Mouse (Mus musculus) forebrain, embryonic 15.5 days (tissue): ENCODE results near the gene Sppl3. TPM values are rescaled to one million over a fixed set of nuclear protein-coding genes. Genes with fewer than 3 reads are reported as not detected.
"Not testable (repeated sequence)": the region's sequence is repeated elsewhere in the genome, so short reads cannot be mapped to it uniquely, and the experiment has no call there.

Source experiments
- ATAC-seq: fragments of 200-750 bp; cut with Nextera tagmentation; replicated peaks from 2 replicates; pipeline ENCODE4 v1.8.0; 2017; ENCODE audit warnings: mild to moderate bottlenecking, moderate TSS enrichment, moderate library complexity
- H3K27ac ChIP-seq: fragments of 300-500 bp; sonication (generic); replicated peaks from 2 replicates; pipeline ENCODE4 v1.5.1; 2015; ENCODE audit warnings: mild to moderate bottlenecking, inconsistent platforms
- H3K27me3 ChIP-seq: fragments of 300-500 bp; sonication (generic); 2 replicates; pipeline ENCODE4 v1.6.1; 2015; ENCODE audit warnings: inconsistent platforms
- H3K36me3 ChIP-seq: fragments of 300-500 bp; sonication (generic); 2 replicates; pipeline ENCODE4 v1.6.1; 2015; ENCODE audit warnings: mild to moderate bottlenecking, inconsistent platforms
- H3K4me1 ChIP-seq: fragments of 300-500 bp; sonication (generic); 2 replicates; pipeline ENCODE4 v1.6.1; 2015; ENCODE audit warnings: inconsistent platforms
- H3K4me2 ChIP-seq: fragments of 300-500 bp; sonication (generic); replicated peaks from 2 replicates; pipeline ENCODE4 v1.6.1; 2015; ENCODE audit warnings: mild to moderate bottlenecking, inconsistent platforms
- H3K4me3 ChIP-seq: fragments of 300-500 bp; sonication (generic); 2 replicates; pipeline ENCODE4 v1.5.1; 2015; ENCODE audit warnings: mild to moderate bottlenecking, inconsistent platforms
- H3K9ac ChIP-seq: fragments of 300-500 bp; sonication (generic); replicated peaks from 2 replicates; pipeline ENCODE4 v1.6.1; 2015; ENCODE audit warnings: mild to moderate bottlenecking, inconsistent platforms
- H3K9me3 ChIP-seq: fragments of 300-500 bp; sonication (generic); 2 replicates; pipeline ENCODE4 v1.6.1; 2016; ENCODE audit warnings: inconsistent platforms
- WGBS: fragments of 180-500 bp; shearing (Covaris S2); methylation state at CpG from one replicate; pipeline ENCODE4 v1.1.7; 2015; ENCODE audit warnings: mixed read lengths; 5-methylcytosine and 5-hydroxymethylcytosine counted together
- polyA plus RNA-seq: library from polyadenylated mRNA; unstranded; fragments of >200 nt; fragmentation: Nextera tagmentation; extraction: Ambion mirVana; gene quantifications from 2 replicates; pipeline ENCODE4 v1.2.1, GENCODE M21; 2015

Sppl3 gene
- polyA plus RNA-seq, 1 experiment from 2014 or later: 19.2 TPM

DNA sequence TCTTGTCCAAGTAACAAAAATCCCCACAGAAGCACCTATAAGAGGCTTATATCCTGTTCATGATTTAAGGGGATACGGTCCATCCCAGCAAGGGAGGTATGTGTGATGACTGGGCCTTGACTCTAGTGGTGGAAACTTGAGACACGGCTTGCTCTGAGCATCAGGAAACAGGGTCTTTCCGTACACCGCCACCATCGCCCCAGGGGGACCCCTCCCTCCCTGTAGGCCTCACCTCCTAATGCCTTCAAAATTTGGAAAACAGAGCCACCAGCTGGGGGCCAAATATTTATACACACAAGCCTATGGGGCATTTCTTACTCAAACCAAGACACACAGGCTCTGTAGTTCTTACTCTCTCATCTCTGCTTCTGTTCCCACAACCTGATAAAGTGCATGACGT is 80.8 kb downstream of the Sppl3 start:
- Histone ChIP-seq H3K9me3 (no peaks in the 10 kb centered on the region), H3K27me3 (no peaks in the 10 kb centered on the region), H3K4me1 (no peaks in the 10 kb centered on the region), H3K27ac (no peak overlapping the region), H3K36me3 (peaks cover 56% of the 10 kb centered on the region), H3K4me3 (no peak overlapping the region), H3K4me2 (no peak overlapping the region), H3K9ac (no peak overlapping the region)
- 90% methylated on average over 6 of the region's 6 CpGs for WGBS
- no peak for ATAC-seq

DNA sequence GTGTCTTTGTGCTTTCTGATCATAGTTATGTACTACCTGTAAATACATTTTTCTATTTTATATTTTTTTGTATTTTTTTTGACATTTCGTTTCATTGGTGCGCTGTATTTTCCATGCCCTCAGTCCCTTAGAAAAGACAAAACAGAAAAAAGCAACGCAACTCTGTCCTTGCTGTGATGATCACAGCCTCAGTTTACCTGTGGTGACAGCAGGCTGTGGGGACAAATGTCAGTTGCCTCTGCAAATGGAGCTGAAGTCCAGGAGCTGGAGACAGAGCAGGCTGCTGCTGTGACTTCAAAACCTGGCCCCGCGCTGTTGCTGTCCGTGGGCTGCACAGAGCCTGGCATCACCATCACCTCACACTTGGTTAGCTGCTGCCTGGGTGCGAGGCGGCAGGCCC is 87.3 kb downstream of the Sppl3 start, which contains the start of gene Gm10401:
Gene Gm10401 (minus strand): TSS at position 101 of the 400 bp plus-strand sequence.
- Histone ChIP-seq H3K4me3 (no peak within 1 kb of the TSS), H3K4me2 (no peak within 1 kb of the TSS), H3K27me3 (no peaks in the 10 kb centered on the region), H3K36me3 (peaks cover 57% of the 10 kb centered on the region), H3K9ac (no peak within 1 kb of the TSS), H3K9me3 (no peaks in the 10 kb centered on the region), H3K4me1 (no peaks in the 10 kb centered on the region), H3K27ac (no peak within 1 kb of the TSS)
- 96% methylated on average over 8 of the region's 8 CpGs for WGBS
- no peak for ATAC-seq

DNA sequence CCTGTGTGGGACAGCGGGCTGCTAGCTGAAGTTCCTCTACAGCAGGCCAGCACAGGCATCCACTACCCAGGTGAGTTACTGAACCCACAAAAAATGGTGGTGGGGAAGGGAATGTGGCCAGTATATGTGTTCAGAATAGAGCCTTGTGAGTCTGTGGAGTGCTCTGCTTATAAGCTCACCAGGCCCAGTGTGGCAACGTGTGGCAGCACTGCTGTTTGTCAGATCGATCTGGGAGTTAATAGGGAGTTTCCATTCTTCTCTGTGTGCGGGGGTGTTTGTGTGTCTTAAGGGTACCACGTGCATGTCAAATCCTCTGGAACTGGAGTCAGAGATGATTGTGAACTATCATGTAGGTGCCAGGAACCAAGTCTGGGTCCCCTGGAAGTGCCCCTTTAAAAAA is 88.6 kb downstream of the Sppl3 start:
- WGBS: 84% methylated on average over 5 of the region's 5 CpGs

DNA sequence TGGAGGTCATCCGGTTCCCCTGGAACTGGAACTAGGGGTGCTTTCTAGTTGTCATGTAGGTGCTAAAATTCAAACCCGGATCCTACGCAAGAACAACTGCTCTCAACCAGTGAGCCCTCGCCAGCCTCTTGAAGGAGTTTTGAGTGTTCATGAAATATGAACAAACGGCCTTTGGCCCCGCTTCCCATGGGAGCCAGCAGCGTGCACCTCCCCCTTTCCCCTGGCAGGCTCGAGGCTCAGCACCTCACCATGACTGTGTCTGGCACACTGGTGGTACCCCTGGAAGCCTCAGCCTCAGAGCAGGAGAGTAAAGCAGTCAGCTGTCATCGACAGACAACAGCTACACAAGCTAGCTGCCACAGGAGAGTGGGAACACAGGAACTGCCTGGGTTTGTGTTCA is 89.1 kb downstream of the Sppl3 start:
- H3K36me3 ChIP-seq: peaks cover 57% of the 10 kb centered on the region
- WGBS: 88% methylated on average over 9 of the region's 9 CpGs
- H3K9ac ChIP-seq: no peak overlapping the region
- H3K4me3 ChIP-seq: no peak overlapping the region
- no peak overlapping the region for H3K27ac ChIP-seq
- ATAC-seq: no peak
- H3K4me2 ChIP-seq: no peak overlapping the region
- no peaks in the 10 kb centered on the region for H3K9me3 ChIP-seq
- no peaks in the 10 kb centered on the region for H3K4me1 ChIP-seq
- H3K27me3 ChIP-seq: no peaks in the 10 kb centered on the region

More for the DNA sequence above, 88.6 kb downstream of the Sppl3 start:
- H3K4me1 ChIP-seq: no peaks in the 10 kb centered on the region
- no peak overlapping the region for H3K4me3 ChIP-seq
- no peak overlapping the region for H3K4me2 ChIP-seq
- ATAC-seq: no peak
- no peak overlapping the region for H3K9ac ChIP-seq
- no peaks in the 10 kb centered on the region for H3K27me3 ChIP-seq
- no peak overlapping the region for H3K27ac ChIP-seq
- H3K9me3 ChIP-seq: no peaks in the 10 kb centered on the region
- H3K36me3 ChIP-seq: peaks cover 60% of the 10 kb centered on the region

DNA sequence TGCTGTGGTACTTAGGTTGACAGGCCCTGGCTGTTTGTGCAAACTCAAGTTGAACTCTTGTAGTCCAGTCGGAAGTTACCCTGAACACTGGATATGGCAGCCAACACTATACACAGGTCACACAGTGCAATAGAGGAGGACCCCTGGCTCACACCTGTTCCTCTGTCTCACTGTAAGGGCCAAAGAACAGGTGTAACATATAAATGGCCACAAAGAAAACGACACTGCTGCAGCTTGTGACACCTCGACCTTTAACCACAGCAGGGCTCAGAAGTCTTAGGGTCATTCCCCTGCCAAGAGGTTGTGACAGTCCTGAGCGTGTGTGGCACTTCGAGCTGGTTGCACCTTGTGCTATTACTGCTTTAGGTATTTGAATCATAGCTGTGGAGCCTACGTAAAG is 89.5 kb downstream of the Sppl3 start:
- H3K9me3 ChIP-seq: no peaks in the 10 kb centered on the region
- WGBS: 87% methylated on average over 6 of the region's 6 CpGs
- no peak overlapping the region for H3K9ac ChIP-seq
- no peak overlapping the region for H3K4me3 ChIP-seq
- H3K4me2 ChIP-seq: no peak overlapping the region
- no peak overlapping the region for H3K27ac ChIP-seq
- no peaks in the 10 kb centered on the region for H3K27me3 ChIP-seq
- H3K4me1 ChIP-seq: no peaks in the 10 kb centered on the region
- ATAC-seq: no peak
- peaks cover 52% of the 10 kb centered on the region for H3K36me3 ChIP-seq

DNA sequence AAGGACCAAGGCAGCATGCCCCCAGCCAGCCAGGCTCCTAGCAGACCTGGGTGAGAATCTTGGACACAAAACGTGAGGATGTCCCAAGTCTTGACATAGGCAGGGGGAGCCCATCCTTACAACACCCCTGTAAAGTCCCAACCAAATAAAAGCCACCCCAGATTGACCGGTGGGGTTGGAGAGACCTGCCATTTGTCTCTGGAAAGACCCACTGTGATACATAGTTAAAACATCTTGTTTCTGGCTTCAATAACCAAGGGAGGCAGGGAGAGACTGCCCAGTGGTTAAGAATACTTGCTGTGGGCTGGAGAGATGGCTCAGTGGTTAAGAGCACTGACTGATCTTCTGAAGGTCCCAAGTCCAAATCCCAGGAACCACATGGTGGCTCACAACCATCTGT is 91.3 kb downstream of the Sppl3 start:
- Histone ChIP-seq H3K4me1 (no peaks in the 10 kb centered on the region), H3K9me3 (no peaks in the 10 kb centered on the region), H3K27ac (no peak overlapping the region), H3K4me2 (no peak overlapping the region), H3K36me3 (peaks cover 34% of the 10 kb centered on the region), H3K9ac (no peak overlapping the region), H3K27me3 (no peaks in the 10 kb centered on the region), H3K4me3 (no peak overlapping the region)
- ATAC-seq: no peak
- 91% methylated on average over 2 of the region's 2 CpGs for WGBS

DNA sequence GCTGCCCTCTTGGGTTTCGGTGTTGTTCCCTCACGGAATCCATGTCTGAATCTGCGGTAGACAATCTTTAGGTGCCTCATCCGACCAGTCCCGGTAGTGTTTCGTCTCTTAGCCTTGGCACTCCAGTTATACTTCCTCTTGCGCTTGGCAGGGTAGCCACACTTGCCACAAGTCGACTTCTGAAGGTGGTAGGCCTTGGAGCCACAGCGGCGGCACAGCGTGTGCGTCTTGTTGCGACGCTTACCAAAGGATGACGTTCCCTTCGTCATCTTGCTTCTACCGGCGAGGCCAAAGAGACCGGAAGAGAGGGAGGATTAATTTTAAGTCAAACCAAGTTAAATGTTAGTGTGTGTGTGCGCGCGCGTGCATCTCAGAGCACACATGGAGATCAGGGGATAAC is 92.3 kb downstream of the Sppl3 start:
- H3K27me3 ChIP-seq, H3K9me3 ChIP-seq, H3K4me1 ChIP-seq, H3K4me3 ChIP-seq, H3K27ac ChIP-seq, ATAC-seq, H3K4me2 ChIP-seq, H3K9ac ChIP-seq: not testable (repeated sequence)
- peaks cover 27% of the 10 kb centered on the region for H3K36me3 ChIP-seq
- 97% methylated on average over 23 of the region's 23 CpGs for WGBS

DNA sequence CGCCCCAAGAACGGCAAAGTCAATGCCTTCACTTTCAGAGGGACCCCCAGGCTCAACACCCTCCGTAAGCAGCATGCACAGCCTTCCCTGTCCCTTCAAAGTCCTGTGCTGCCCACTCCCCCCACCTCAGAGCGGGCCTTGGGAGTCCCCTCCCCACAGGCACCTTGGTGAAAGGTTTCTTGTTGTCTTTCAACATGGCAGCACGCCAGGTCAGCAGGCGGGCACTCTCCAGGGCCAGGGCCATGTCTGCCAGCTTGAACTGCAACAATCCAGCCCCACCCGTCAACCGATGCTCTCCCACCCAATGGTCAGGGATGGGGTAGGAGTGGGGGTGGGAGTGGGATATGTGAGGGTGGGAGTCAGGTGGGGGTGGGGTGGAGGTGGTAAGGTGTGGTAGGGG is 100.2 kb downstream of the Sppl3 start:
- Histone ChIP-seq H3K27me3 (no peaks in the 10 kb centered on the region), H3K27ac (no peak overlapping the region), H3K36me3 (no peaks in the 10 kb centered on the region), H3K4me2 (no peak overlapping the region), H3K9me3 (no peaks in the 10 kb centered on the region), H3K9ac (no peak overlapping the region), H3K4me3 (no peak overlapping the region), H3K4me1 (no peaks in the 10 kb centered on the region)
- no peak for ATAC-seq
- WGBS: 79% methylated on average over 8 of the region's 8 CpGs

DNA sequence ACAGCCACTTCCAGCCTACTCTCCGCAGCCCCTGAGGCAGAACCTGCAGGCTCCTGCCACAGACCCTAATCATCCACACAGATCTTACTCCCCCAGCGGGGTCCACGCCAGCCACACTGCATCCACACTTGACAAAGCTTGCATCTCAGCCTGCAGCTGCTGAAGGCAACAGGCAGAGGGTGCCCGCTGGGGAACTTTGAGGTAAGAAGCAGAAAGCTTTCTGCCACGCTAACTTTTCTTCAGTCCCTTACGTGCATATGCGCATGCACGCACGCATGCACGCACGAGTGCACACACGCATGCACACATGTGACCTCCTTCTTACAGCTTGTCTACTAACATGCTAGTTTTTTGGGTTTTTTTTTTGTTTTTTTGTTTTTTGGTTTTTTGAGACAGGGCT is 102.3 kb downstream of the Sppl3 start:
- Histone ChIP-seq H3K27me3 (no peaks in the 10 kb centered on the region), H3K9ac (no peak overlapping the region), H3K36me3 (no peaks in the 10 kb centered on the region), H3K4me2 (no peak overlapping the region), H3K4me1 (no peaks in the 10 kb centered on the region), H3K27ac (no peak overlapping the region), H3K9me3 (no peaks in the 10 kb centered on the region), H3K4me3 (no peak overlapping the region)
- ATAC-seq: no peak
- WGBS: 96% methylated on average over 12 of the region's 12 CpGs

DNA sequence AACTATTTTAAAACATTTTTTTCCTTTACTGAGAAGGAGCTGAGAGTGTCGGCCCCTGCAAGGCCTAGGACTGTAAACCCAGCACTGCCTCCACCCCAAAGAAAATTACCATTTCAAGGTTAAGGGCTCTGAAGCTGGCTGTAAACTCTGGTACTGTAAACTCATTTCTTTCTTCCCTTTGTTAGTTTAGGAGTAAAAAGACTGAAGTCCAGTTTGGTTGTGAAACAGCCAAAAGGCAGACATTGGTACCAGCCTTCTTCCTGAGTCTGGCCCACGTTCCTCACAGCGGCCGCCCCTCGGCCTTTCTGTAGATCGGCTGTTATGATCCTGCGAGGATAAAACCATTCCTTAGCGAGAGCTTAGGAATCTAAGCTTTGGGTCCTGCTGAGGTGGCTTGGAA is 103.6 kb downstream of the Sppl3 start:
- ATAC-seq: no peak
- Histone ChIP-seq H3K27ac (no peak overlapping the region), H3K9me3 (no peaks in the 10 kb centered on the region), H3K4me1 (peaks cover 9% of the 10 kb centered on the region), H3K4me2 (no peak overlapping the region), H3K9ac (no peak overlapping the region), H3K4me3 (no peak overlapping the region), H3K27me3 (no peaks in the 10 kb centered on the region), H3K36me3 (no peaks in the 10 kb centered on the region)
- 97% methylated on average over 8 of the region's 8 CpGs for WGBS

DNA sequence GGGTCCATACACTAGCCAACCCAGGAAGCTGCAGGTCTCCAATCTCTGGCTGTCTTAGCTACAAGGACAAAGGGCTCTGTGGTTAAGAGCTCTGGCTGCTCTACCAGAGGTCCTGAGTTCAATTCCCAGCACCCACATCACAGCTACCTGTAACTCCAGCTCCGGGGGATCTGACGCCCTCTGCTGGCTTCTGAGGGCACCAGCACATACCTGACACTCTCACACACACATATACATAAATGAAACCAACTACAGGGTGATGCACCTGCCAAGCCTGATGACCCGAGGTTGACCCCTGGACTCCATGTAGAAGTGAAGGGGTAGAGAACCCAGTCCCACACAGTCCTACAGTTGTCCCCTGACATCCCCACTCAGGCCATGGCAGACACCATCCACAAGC is 105.5 kb downstream of the Sppl3 start:
- Histone ChIP-seq H3K27me3 (no peaks in the 10 kb centered on the region), H3K9me3 (no peaks in the 10 kb centered on the region), H3K27ac (no peak overlapping the region), H3K36me3 (no peaks in the 10 kb centered on the region), H3K9ac (no peak overlapping the region), H3K4me3 (no peak overlapping the region), H3K4me1 (peaks cover 10% of the 10 kb centered on the region), H3K4me2 (no peak overlapping the region)
- 92% methylated on average over 3 of the region's 3 CpGs for WGBS
- no peak for ATAC-seq

DNA sequence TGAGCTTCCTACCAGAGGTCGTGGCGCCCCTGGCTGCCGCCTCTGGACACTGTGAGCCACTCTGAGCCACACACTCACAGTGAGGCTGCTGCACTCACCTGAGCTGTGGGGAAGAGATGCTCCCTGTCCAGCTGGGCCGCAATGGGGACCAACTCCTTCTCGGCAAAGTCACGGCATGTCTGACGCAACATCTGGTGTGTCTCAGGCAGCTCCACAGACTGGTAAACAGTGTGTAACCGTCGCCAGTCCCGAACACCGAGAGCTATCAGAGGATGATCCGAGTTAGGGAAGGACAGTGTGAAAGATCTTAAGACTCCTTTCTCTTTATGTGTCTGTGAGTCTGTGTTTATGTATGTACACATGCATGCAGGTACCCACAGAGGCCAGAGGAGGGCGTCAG is 106.5 kb downstream of the Sppl3 start:
- no peak overlapping the region for H3K9ac ChIP-seq
- no peak overlapping the region for H3K4me2 ChIP-seq
- H3K9me3 ChIP-seq: no peaks in the 10 kb centered on the region
- no peak overlapping the region for H3K4me3 ChIP-seq
- no peaks in the 10 kb centered on the region for H3K27me3 ChIP-seq
- ATAC-seq: no peak
- H3K4me1 ChIP-seq: peaks cover 10% of the 10 kb centered on the region
- H3K36me3 ChIP-seq: no peaks in the 10 kb centered on the region
- 91% methylated on average over 13 of the region's 13 CpGs for WGBS
- H3K27ac ChIP-seq: no peak overlapping the region

DNA sequence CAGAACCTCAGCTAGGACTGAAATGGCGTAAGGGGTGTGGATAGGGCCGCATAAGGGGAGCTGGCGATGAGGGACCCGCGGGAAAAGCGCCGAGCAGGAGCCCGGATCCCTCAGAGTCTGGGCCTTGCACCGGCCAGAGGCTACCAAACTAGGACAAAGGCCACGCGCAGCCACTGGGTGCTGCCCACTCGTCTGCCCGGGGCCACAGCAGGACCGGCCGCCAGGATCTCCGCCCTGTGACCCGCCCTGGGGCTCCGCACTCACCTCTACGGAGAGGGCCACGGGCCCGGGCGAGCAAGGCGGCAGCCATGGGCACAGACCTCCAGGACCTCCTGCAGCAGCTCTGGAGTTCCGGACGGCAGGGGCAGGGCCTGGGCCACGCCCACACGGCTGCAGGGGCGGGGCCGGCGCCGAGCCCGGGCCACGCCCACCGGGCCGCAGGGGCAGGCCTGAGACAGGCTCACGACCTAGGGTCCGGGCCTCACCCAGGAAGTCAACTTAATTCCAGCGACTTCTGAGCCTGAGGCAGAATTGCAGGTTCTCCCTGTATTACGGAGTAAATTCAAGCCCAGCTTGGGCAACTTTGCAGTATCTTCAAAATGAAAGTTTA is 108.1 kb downstream of the Sppl3 start, which contains the start of gene Acads:
Gene Acads (minus strand): TSS at position 386 of the 610 bp plus-strand sequence.
- H3K36me3 ChIP-seq: peaks cover 6% of the 10 kb centered on the region
- peak within 1 kb of the TSS; percentile 69 for H3K4me3 ChIP-seq
- peak within 1 kb of the TSS; percentile 70 for H3K9ac ChIP-seq
- WGBS: under 1% methylated on average over 39 of the region's 39 CpGs
- H3K9me3 ChIP-seq: no peaks in the 10 kb centered on the region
- peak; percentile 84 for ATAC-seq
- H3K4me1 ChIP-seq: peaks cover 10% of the 10 kb centered on the region
- no peaks in the 10 kb centered on the region for H3K27me3 ChIP-seq
- peak within 1 kb of the TSS; percentile 85 for H3K4me2 ChIP-seq
- H3K27ac ChIP-seq: 0 out of 2 replicates have a peak within 1 kb of the TSS, but pooled peaks have one; percentile 29
